Mouse (Mus musculus) midbrain, embryonic 11.5 days (tissue): ENCODE results near the gene Ehbp1. TPM values are rescaled to one million over a fixed set of nuclear protein-coding genes. Genes with fewer than 3 reads are reported as not detected.
A peak's percentile ranks its signal among the peaks of the same experiment; 100 is the strongest.

Source experiments
- ATAC-seq: fragments of 200-750 bp; cut with Nextera tagmentation; 2 replicates; pipeline ENCODE4 v1.8.0; 2017; ENCODE audit warnings: moderate TSS enrichment, moderate library complexity; ENCODE audit not compliant: low FRiP score
- DNase-seq: peaks from one replicate; pipeline ENCODE4 v3.0.0; 2015; ENCODE audit warnings: low spot score; ENCODE audit errors: missing footprints
- H3K27ac ChIP-seq: fragments of 300-500 bp; sonication (generic); 2 replicates; pipeline ENCODE4 v1.5.1; 2014; ENCODE audit warnings: low read depth, low read length
- H3K27me3 ChIP-seq: fragments of 300-500 bp; sonication (generic); 2 replicates; pipeline ENCODE4 v1.6.1; 2014; ENCODE audit warnings: mild to moderate bottlenecking, low read length, moderate library complexity, mixed read lengths; ENCODE audit not compliant: control insufficient read depth, insufficient read depth
- H3K36me3 ChIP-seq: fragments of 300-500 bp; sonication (generic); 2 replicates; pipeline ENCODE4 v1.6.1; 2014; ENCODE audit warnings: mild to moderate bottlenecking, low read length, moderate library complexity, mixed read lengths; ENCODE audit not compliant: control insufficient read depth, insufficient read depth
- H3K4me1 ChIP-seq: fragments of 300-500 bp; sonication (generic); 2 replicates; pipeline ENCODE4 v1.6.1; 2014; ENCODE audit warnings: low read length; ENCODE audit not compliant: control insufficient read depth, insufficient read depth
- H3K4me2 ChIP-seq: fragments of 300-500 bp; sonication (generic); 2 replicates; pipeline ENCODE4 v1.6.1; 2014; ENCODE audit warnings: mild to moderate bottlenecking, moderate library complexity
- H3K4me3 ChIP-seq: fragments of 300-500 bp; sonication (generic); 2 replicates; pipeline ENCODE4 v1.5.1; 2014; ENCODE audit warnings: low read depth, low read length
- H3K9ac ChIP-seq: fragments of 300-500 bp; sonication (generic); 2 replicates; pipeline ENCODE4 v1.6.1; 2014; ENCODE audit warnings: low read length
- H3K9me3 ChIP-seq: fragments of 300-500 bp; sonication (generic); 2 replicates; pipeline ENCODE4 v1.6.1; 2016; ENCODE audit warnings: low read length; ENCODE audit not compliant: control insufficient read depth
- WGBS: fragments of 180-500 bp; shearing (Covaris S2); extraction: QIAGEN DNeasy Blood & Tissue Kit; methylation state at CpG from one replicate; pipeline ENCODE4 v1.1.7; 2014; 5-methylcytosine and 5-hydroxymethylcytosine counted together
- polyA plus RNA-seq: library from polyadenylated mRNA; unstranded; fragments of >200 nt; fragmentation: Nextera tagmentation; extraction: Ambion mirVana; gene quantifications from 2 replicates; pipeline ENCODE4 v1.2.1, GENCODE M21; 2014

The Ehbp1 gene
- polyA plus RNA-seq, 1 experiment from 2014 or later: 17.1 TPM

- 70% methylated on average over 2 of the region's 2 CpGs for WGBS
Observed at GRCm38 (mm10) chr11:22063352-22063751, 278.7 kb downstream of the Ehbp1 start.

GRCm38 (mm10) chr11:22061660-22062059 lies 280.4 kb downstream of the Ehbp1 start:
- no peak overlapping the region for H3K27ac ChIP-seq
- H3K9ac ChIP-seq: no peak overlapping the region
- peaks cover 18% of the 10 kb centered on the region for H3K4me1 ChIP-seq
- H3K27me3 ChIP-seq: no peaks in the 10 kb centered on the region
- H3K4me2 ChIP-seq: no peak overlapping the region
- H3K36me3 ChIP-seq: no peaks in the 10 kb centered on the region
- 86% methylated on average over 4 of the region's 4 CpGs for WGBS
- ATAC-seq (no peak), DNase-seq (no peak)
- no peak overlapping the region for H3K4me3 ChIP-seq
- H3K9me3 ChIP-seq: no peaks in the 10 kb centered on the region

More at GRCm38 (mm10) chr11:22063352-22063751, 278.7 kb downstream of the Ehbp1 start:
- ATAC-seq: no peak
- Histone ChIP-seq H3K36me3 (no peaks in the 10 kb centered on the region), H3K9me3 (no peaks in the 10 kb centered on the region), H3K4me1 (peaks cover 7% of the 10 kb centered on the region), H3K4me2 (no peak overlapping the region), H3K9ac (no peak overlapping the region), H3K27me3 (no peaks in the 10 kb centered on the region), H3K27ac (no peak overlapping the region), H3K4me3 (no peak overlapping the region)
- no peak for DNase-seq

GRCm38 (mm10) chr11:22057538-22057937 lies 284.6 kb downstream of the Ehbp1 start:
- H3K4me3 ChIP-seq: no peak overlapping the region
- no peaks in the 10 kb centered on the region for H3K27me3 ChIP-seq
- ATAC-seq (peak; percentile 69), DNase-seq (no peak)
- H3K27ac ChIP-seq: peak overlapping the region; percentile 35; the same call in 1 of the 2 replicates
- H3K9me3 ChIP-seq: no peaks in the 10 kb centered on the region
- no peak overlapping the region for H3K9ac ChIP-seq
- no peaks in the 10 kb centered on the region for H3K36me3 ChIP-seq
- H3K4me1 ChIP-seq: peaks cover 24% of the 10 kb centered on the region
- no peak overlapping the region for H3K4me2 ChIP-seq
- 55% methylated on average over 5 of the region's 5 CpGs for WGBS

- H3K4me1 ChIP-seq: peaks cover 24% of the 10 kb centered on the region
- peak; percentile 38 for ATAC-seq
Observed at GRCm38 (mm10) chr11:22055908-22056307, 286.2 kb downstream of the Ehbp1 start.

GRCm38 (mm10) chr11:22053034-22053668 lies 288.9 kb downstream of the Ehbp1 start:
- H3K27ac ChIP-seq: no peak overlapping the region
- H3K9me3 ChIP-seq: no peaks in the 10 kb centered on the region
- peaks cover 17% of the 10 kb centered on the region for H3K4me1 ChIP-seq
- DNase-seq: no peak
- peak; percentile 56; the same call in 1 of the 2 replicates for ATAC-seq
- no peaks in the 10 kb centered on the region for H3K36me3 ChIP-seq
- H3K4me2 ChIP-seq: no peak overlapping the region
- H3K4me3 ChIP-seq: no peak overlapping the region
- H3K9ac ChIP-seq: no peak overlapping the region
- 80% methylated on average over 10 of the region's 10 CpGs for WGBS
- no peaks in the 10 kb centered on the region for H3K27me3 ChIP-seq

More at GRCm38 (mm10) chr11:22055908-22056307, 286.2 kb downstream of the Ehbp1 start:
- Histone ChIP-seq H3K36me3 (no peaks in the 10 kb centered on the region), H3K4me2 (no peak overlapping the region), H3K27ac (no peak overlapping the region), H3K9ac (no peak overlapping the region), H3K9me3 (no peaks in the 10 kb centered on the region), H3K27me3 (no peaks in the 10 kb centered on the region), H3K4me3 (no peak overlapping the region)
- WGBS: 58% methylated on average over 6 of the region's 6 CpGs
- no peak for DNase-seq

- H3K27me3 ChIP-seq: no peaks in the 10 kb centered on the region
- H3K27ac ChIP-seq: no peak overlapping the region
- no peak for ATAC-seq
- no peaks in the 10 kb centered on the region for H3K36me3 ChIP-seq
- no peak for DNase-seq
- no peak overlapping the region for H3K4me2 ChIP-seq
- H3K9me3 ChIP-seq: no peaks in the 10 kb centered on the region
- no peak overlapping the region for H3K9ac ChIP-seq
- no peak overlapping the region for H3K4me3 ChIP-seq
- 82% methylated on average over 7 of the region's 7 CpGs for whole genome bisulfite sequencing
- peaks cover 3% of the 10 kb centered on the region; the same call in 1 of the 2 replicates for H3K4me1 ChIP-seq
Observed at GRCm38 (mm10) chr11:22050864-22051263, 291.2 kb downstream of the Ehbp1 start.

- ATAC-seq (peak; percentile 69), DNase-seq (peak; percentile 91)
- peak overlapping the region; percentile 40; the same call in 1 of the 2 replicates for H3K27ac ChIP-seq
- H3K4me1 ChIP-seq: peaks cover 39% of the 10 kb centered on the region
- 21% methylated on average over 6 of the region's 6 CpGs for WGBS
- H3K27me3 ChIP-seq: peaks cover 3% of the 10 kb centered on the region; the same call in 1 of the 2 replicates
- H3K36me3 ChIP-seq: no peaks in the 10 kb centered on the region
- no peak overlapping the region for H3K4me3 ChIP-seq
- H3K9me3 ChIP-seq: no peaks in the 10 kb centered on the region
- no peak overlapping the region for H3K9ac ChIP-seq
- H3K4me2 ChIP-seq: no peak overlapping the region; the same call in 1 of the 2 replicates
Observed at GRCm38 (mm10) chr11:22039854-22040426, 302.2 kb downstream of the Ehbp1 start.

- Histone ChIP-seq H3K36me3 (no peaks in the 10 kb centered on the region), H3K4me1 (peaks cover 40% of the 10 kb centered on the region), H3K9me3 (no peaks in the 10 kb centered on the region), H3K9ac (no peak overlapping the region), H3K27ac (no peak overlapping the region; the same call in 1 of the 2 replicates), H3K4me2 (peak overlapping the region; percentile 6; the same call in 1 of the 2 replicates), H3K4me3 (no peak overlapping the region), H3K27me3 (no peaks in the 10 kb centered on the region)
- DNase-seq (no peak), ATAC-seq (no peak)
- WGBS: 3% methylated on average over 7 of the region's 7 CpGs
Observed at GRCm38 (mm10) chr11:22034564-22035105, 307.5 kb downstream of the Ehbp1 start.

GRCm38 (mm10) chr11:22033582-22033981 lies 308.5 kb downstream of the Ehbp1 start:
- H3K4me3 ChIP-seq: no peak overlapping the region
- DNase-seq (no peak), ATAC-seq (no peak)
- H3K27me3 ChIP-seq: no peaks in the 10 kb centered on the region
- 82% methylated on average over 3 of the region's 3 CpGs for WGBS
- H3K36me3 ChIP-seq: no peaks in the 10 kb centered on the region
- H3K9me3 ChIP-seq: no peaks in the 10 kb centered on the region
- no peak overlapping the region for H3K4me2 ChIP-seq
- H3K27ac ChIP-seq: no peak overlapping the region
- no peak overlapping the region for H3K9ac ChIP-seq
- peaks cover 33% of the 10 kb centered on the region for H3K4me1 ChIP-seq
